In the genomic region with DNA sequence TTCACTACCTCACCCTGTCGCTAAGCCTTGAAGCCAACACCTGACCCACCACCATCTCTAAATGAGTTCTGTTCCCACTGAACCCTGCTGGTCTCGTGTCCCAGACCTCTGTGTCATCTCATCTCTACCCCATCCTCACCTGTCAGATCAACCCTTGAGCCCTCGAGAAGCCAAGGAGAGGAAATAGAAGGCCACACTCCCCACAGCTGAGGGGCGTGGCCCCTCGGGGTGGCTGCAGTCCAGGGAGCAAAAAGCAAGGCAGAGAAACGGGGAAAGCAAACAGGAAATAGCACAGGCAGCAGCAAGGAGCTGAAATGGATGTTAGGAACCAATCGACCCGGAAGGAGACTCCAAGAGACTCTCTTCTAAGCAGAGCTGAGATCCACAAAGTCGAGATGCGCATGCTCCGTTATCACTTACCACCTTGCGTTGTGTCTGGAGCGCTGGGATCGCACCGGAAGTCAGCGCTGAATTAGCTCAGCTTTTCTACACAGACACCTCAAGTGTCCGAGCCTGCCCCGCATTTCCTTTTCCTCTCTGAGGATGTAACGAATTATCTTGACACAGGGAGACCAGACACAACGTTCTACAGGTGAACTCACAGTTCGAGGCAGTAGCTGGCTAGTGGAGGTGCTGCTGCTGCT, we compare ENCODE assay signal across 10 mouse cellular contexts. TPM values are rescaled to one million over a fixed set of nuclear protein-coding genes. Genes with fewer than 3 reads are reported as not detected.
DNase-seq lines count a peak whose midpoint lies in the region; ATAC-seq and TF ChIP-seq lines count a peak whose summit lies in the region.
"Had no signal": no experiment of that assay in that cellular context is flagged by ENCODE, and none has a peak within 500 bp of the region (broad histone marks: within the 10 kb centered on the region; RNA-seq: fewer than 3 reads in every experiment).

No protein-coding gene starts in this region.

- intact Hi-C loops in heart, postnatal 25 days (cut with DNase I) = no loop called here
- intact Hi-C loops in gastrocnemius, adult 2 months (cut with DNase I) = no loop called here

- no peaks in the 10 kb centered on the region; the same call in 1 of the 2 replicates for H3K27me3 ChIP-seq in heart, embryonic 11.5 days (ENCODE audit: control insufficient read depth, insufficient read depth, low read length)
- peaks cover 4% of the 10 kb centered on the region; the same call in 1 of the 2 replicates for H3K27me3 ChIP-seq in neural tube, embryonic 15.5 days (replicated peaks)
- no peaks in the 10 kb centered on the region for H3K27me3 ChIP-seq in liver, embryonic 13.5 days
- H3K27me3 ChIP-seq: Patski had no signal

- TF ChIP-seq CTCF in gastrocnemius, adult 2 months (IDR thresholded peaks at IDR 0.05) = no peak

- ATAC-seq in heart, embryonic 11.5 days (replicated peaks; ENCODE audit: insufficient number of reproducible peaks, low FRiP score, low TSS enrichment) = no peak
- ATAC-seq in neural tube, embryonic 15.5 days (ENCODE audit: low FRiP score) = no peak
- ATAC-seq in liver, embryonic 13.5 days (ENCODE audit: low read depth) = no peak; the same call in 1 of the 2 replicates
- ATAC-seq: Patski had no signal

- H3K36me3 ChIP-seq in heart, embryonic 11.5 days (ENCODE audit: control insufficient read depth, insufficient read depth, low read length) = no peaks in the 10 kb centered on the region
- no peaks in the 10 kb centered on the region for H3K36me3 ChIP-seq in neural tube, embryonic 15.5 days
- no peaks in the 10 kb centered on the region for H3K36me3 ChIP-seq in liver, embryonic 13.5 days

- WGBS in heart, embryonic 11.5 days (ENCODE audit: insufficient replicate concordance) = 35% methylated on average over 21 of the region's 21 CpGs
- 66% methylated on average over 21 of the region's 21 CpGs for WGBS in neural tube, embryonic 15.5 days
- 22% methylated on average over 21 of the region's 21 CpGs for WGBS in liver, embryonic 13.5 days (ENCODE audit: insufficient replicate concordance)

- no peak for DNase-seq in heart, postnatal 25 days (ENCODE audit: low spot score)
- DNase-seq in neural tube, embryonic 10.5 days (ENCODE audit: extremely low spot score, low spot score) = no peak
- DNase-seq in liver, embryonic 13.5 days = peak; percentile 34
- DNase-seq in gastrocnemius, adult 2 months = no peak
- DNase-seq in left cerebral cortex, adult 8-10 months (ENCODE audit: low spot score in 2 of 2) = no peak
- DNase-seq in adrenal gland, adult 2 months = no peak
- DNase-seq: heart, adult 18-20 months had no signal

- peak overlapping the region; percentile 41 for H3K4me2 ChIP-seq in heart, embryonic 11.5 days
- H3K4me2 ChIP-seq in neural tube, embryonic 15.5 days = peak overlapping the region; percentile 19; the same call in 1 of the 2 replicates
- H3K4me2 ChIP-seq in liver, embryonic 13.5 days = peak overlapping the region; percentile 48

- H3K9me3 ChIP-seq in heart, embryonic 11.5 days (replicated peaks; ENCODE audit: control insufficient read depth, low read length) = no peaks in the 10 kb centered on the region
- H3K9me3 ChIP-seq in neural tube, embryonic 15.5 days (replicated peaks) = no peaks in the 10 kb centered on the region
- no peaks in the 10 kb centered on the region for H3K9me3 ChIP-seq in liver, embryonic 13.5 days (replicated peaks)

- 0 out of 2 replicates have a peak, but pooled peaks cover 2% of the 10 kb centered on the region for H3K4me1 ChIP-seq in heart, embryonic 11.5 days (ENCODE audit: control insufficient read depth, insufficient read depth, low read length)
- H3K4me1 ChIP-seq in neural tube, embryonic 15.5 days = peaks cover 18% of the 10 kb centered on the region
- peaks cover 14% of the 10 kb centered on the region for H3K4me1 ChIP-seq in liver, embryonic 13.5 days (replicated peaks)

- H3K9ac ChIP-seq in heart, embryonic 11.5 days (ENCODE audit: low read depth, low read length) = no peak overlapping the region
- H3K9ac ChIP-seq in neural tube, embryonic 15.5 days (replicated peaks) = no peak overlapping the region
- peak overlapping the region; percentile 14; the same call in 1 of the 2 replicates for H3K9ac ChIP-seq in liver, embryonic 13.5 days

- H3K4me3 ChIP-seq in heart, embryonic 11.5 days (ENCODE audit: low read depth, low read length) = no peak overlapping the region
- no peak overlapping the region for H3K4me3 ChIP-seq in neural tube, embryonic 15.5 days (replicated peaks)
- peak overlapping the region; percentile 8 for H3K4me3 ChIP-seq in liver, embryonic 13.5 days (replicated peaks)
- no peak overlapping the region for H3K4me3 ChIP-seq in gastrocnemius, adult 2 months

- H3K27ac ChIP-seq in heart, embryonic 11.5 days (ENCODE audit: low read depth, low read length) = no peak overlapping the region
- H3K27ac ChIP-seq in neural tube, embryonic 15.5 days (replicated peaks) = no peak overlapping the region
- no peak overlapping the region for H3K27ac ChIP-seq in liver, embryonic 13.5 days
- H3K27ac ChIP-seq in gastrocnemius, adult 2 months = no peak overlapping the region

RNA-seq across cellular contexts. Expression of a gene that starts 18.4 kb away (rescaled TPM):
- polyA plus RNA-seq in heart, embryonic 11.5 days (2014; fragmentation: Nextera tagmentation; extraction: Ambion mirVana) = 55.0 and 58.7 TPM in 2 replicates
- 1 to 10 TPM; 8.2 to 8.7 TPM for total RNA-seq in heart, postnatal 25 days (2021)
- 78.2 and 87.0 TPM in 2 replicates for polyA plus RNA-seq in neural tube, embryonic 15.5 days (2015; fragmentation: Nextera tagmentation; extraction: Ambion mirVana)
- polyA plus RNA-seq in liver, embryonic 13.5 days (2015; fragmentation: Nextera tagmentation; extraction: Ambion mirVana) = 30.8 and 31.7 TPM in 2 replicates
- total RNA-seq in gastrocnemius, adult 2 months (2021) = 10 to 100 TPM; 12.0 to 12.4 TPM
- 10 to 100 TPM; 42.5 to 47.9 (median 45.1) TPM for total RNA-seq in left cerebral cortex, adult 8-10 months (2022)
- total RNA-seq in adrenal gland, adult 2 months (2021) = 10 to 100 TPM; 19.2 to 26.7 TPM
- polyA plus RNA-seq in adrenal gland, adult 2 months (2012; rRNA removed) = 13.0 and 19.4 TPM in 2 replicates
